Mouse (Mus musculus) T-helper 17 cell (primary cell): ENCODE data around the gene Cyp4f14.

Source experiments
- in situ Hi-C, 2 experiments: fragments of 300-600 bp; cut with MboI, MseI; formaldehyde crosslinking; loops; 1 replicate in 1 of 2; 2 replicates in 1 of 2; pipeline ENCODE4 v1.15.1; 2025; ENCODE audit warnings: high pct_unique_total_duplicates in 2 of 2

Cyp4f14 gene

GRCm38 (mm10) chr17:32893901-32894300 lies 23.2 kb downstream of the Cyp4f14 start:
- in situ Hi-C loops, result no loop called here

- in situ Hi-C loops, result no loop called here
Measured at GRCm38 (mm10) chr17:32891239-32892180, 25.6 kb downstream of the Cyp4f14 start, which contains the start of gene Zfp870. Gene Zfp870, minus strand, starts transcription at chr17:32891642.

DNA sequence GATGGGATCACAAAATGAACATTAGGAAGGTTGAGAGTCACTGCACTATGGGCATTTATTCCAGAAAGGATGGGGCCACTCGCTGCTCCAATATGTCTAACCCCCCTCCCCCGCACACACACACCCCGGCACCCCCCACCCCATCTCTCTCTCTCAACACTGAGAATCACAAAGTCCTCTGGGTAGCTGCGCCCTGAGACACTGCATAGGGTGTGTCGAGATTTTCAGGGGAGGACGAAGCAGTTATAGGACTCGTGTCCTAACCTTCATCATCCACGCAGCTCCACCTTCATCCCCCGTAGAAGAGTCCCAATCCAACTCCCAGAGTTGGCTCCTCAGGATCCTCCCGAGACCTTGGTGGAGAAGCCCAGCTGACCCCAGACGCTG lies 26.3 kb downstream of the Cyp4f14 start:
- in situ Hi-C loops, result no loop called here

GRCm38 (mm10) chr17:32889611-32890010 lies 27.5 kb downstream of the Cyp4f14 start:
- in situ Hi-C loops, result no loop called here

- in situ Hi-C loops, result no loop called here
Measured at GRCm38 (mm10) chr17:32880320-32881218, 36.6 kb downstream of the Cyp4f14 start.

DNA sequence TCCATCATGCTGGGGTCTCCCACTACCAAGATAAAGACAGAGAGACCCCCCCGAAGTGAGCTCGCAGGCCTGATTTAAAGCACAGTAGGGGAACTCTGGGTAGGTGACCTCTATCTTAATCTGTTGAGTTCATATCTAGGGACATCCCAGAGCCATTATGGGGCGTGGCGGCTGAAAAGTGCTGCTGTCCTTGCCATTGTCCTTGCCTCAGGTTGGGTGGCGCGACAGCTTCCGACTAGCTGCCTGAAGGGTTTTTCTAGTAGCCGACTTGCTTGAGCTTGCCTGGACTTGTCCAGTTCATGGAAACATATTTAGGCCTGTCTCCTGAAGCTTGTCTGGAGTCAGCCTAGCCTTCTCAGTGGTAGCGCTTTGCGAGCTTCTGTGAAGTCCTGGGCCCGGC lies 38.4 kb downstream of the Cyp4f14 start:
- in situ Hi-C loops, result no loop called here

DNA sequence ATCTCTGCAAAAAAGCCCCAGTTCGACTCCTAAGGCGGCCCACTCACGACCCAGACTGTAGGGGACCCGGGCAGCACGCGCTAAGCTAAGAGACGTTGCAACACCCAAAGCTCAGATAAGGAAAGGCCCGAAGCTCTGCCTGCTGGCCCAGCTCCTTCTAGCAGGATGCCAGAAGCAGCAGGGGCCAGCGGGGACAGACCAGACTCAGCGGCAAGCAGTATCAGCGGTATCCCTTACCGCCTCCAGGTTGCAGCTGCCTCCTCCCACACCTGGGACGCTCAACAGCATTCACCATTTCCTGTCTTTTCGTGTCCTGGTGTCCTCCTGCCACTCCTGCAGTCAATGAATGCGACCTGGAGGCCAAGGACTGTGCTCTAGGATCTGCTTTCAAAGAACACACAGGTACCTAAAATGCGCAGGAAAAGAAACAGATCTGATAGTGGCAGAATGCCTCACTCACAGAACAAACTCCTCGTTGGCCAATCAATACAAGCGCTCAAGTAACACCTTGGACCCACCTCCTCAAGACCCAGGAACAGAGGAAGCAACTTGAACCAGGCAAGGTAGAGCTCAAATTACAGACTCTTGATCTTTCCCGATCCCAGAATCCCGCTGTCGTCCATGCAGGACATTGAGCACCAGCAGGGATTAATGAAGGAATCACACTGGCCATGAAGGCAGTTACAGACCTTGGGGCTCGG lies 39.5 kb downstream of the Cyp4f14 start:
- in situ Hi-C loops, result no loop called here

DNA sequence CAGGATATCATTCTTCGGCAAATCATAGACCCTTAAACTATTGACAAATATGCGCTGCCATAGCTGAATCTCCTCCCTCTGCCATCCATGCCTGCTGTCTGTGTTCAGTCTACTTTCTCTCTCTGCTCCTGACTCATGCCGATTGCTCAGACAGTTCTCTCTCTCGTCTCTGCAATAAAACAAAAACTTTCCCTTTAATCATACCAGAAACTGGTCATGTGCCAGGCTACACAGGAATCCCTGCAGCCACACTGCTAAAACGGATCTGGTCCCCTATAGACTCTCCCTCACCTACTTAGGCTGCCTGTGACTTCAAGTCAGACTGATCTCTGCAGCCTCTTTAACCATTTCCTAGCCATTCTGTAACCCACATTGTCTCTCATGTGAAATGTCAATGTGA lies 44.4 kb downstream of the Cyp4f14 start:
- in situ Hi-C loops, result loop anchor here in 1 of 2 experiments (25.0 kb wide), 1 partner anchor 1840 kb away; no protein-coding TSS in a partner anchor

GRCm38 (mm10) chr17:32872091-32872490 lies 45.1 kb downstream of the Cyp4f14 start:
- in situ Hi-C loops, result loop anchor here in 1 of 2 experiments (25.0 kb wide), 1 partner anchor 1840 kb away; no protein-coding TSS in a partner anchor

GRCm38 (mm10) chr17:32871483-32871882 lies 45.7 kb downstream of the Cyp4f14 start:
- in situ Hi-C loops, result loop anchor here in 1 of 2 experiments (25.0 kb wide), 1 partner anchor 1841 kb away; no protein-coding TSS in a partner anchor

GRCm38 (mm10) chr17:32867266-32867665 lies 49.9 kb downstream of the Cyp4f14 start:
- in situ Hi-C loops, result loop anchor here (5.0 to 25.0 kb wide), 2 partner anchors 105 to 1845 kb away; no protein-coding TSS in a partner anchor

GRCm38 (mm10) chr17:32856713-32857112 lies 60.4 kb downstream of the Cyp4f14 start:
- in situ Hi-C loops, result loop anchor here in 1 of 2 experiments (25.0 kb wide), 1 partner anchor 1856 kb away; no protein-coding TSS in a partner anchor
